Mouse (Mus musculus) lung, adult 2 months (tissue): ENCODE results near the gene Pdzrn3.

Experiments used
- CTCF ChIP-seq: fragments of 200-500 bp; IDR thresholded peaks from 2 replicates; pipeline ENCODE4 v1.5.1; 2011; ENCODE audit warnings: mild to moderate bottlenecking, low read length, control low read depth; ENCODE audit not compliant: insufficient read depth
- POLR2A ChIP-seq: fragments of 200-500 bp; IDR thresholded peaks from 2 replicates; pipeline ENCODE4 v1.6.1; 2011; ENCODE audit warnings: low read depth, mild to moderate bottlenecking, control low read depth, low read length, borderline replicate concordance; ENCODE audit errors: extremely low read depth

DNA sequence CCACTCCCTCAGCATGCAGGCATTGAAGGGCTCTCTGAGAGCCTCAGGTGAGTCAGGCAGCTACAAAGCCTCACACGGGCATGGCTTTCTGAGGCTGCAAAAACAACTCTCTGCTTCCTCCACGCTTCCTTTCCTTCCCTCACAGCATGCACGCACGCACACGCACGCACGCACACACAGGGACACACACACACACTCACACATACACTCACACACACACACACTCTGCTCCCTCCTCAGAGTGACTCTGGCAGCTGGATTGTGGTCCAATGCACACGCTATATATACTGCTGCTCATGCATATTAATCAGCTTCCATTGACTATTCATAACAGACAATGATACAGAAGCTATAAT lies 178.8 kb downstream of the Pdzrn3 start:
- no peak for TF ChIP-seq CTCF
- TF ChIP-seq POLR2A: no peak
